Mouse (Mus musculus) cerebellum, adult 18-20 months (tissue): ENCODE measurements at regions not wholly inside any gene's neighbourhood (a gene's known extent, or its start where the extent isn't known, plus 50 kb on each side); places are given as distances from the start of the nearest gene placed in this dataset.

ENCODE experiments used
- DNase-seq, 2 experiments: peaks; one replicate each; pipeline ENCODE4 v3.0.0; 2021

- DNase-seq, result peak; percentile 1 to 8
Measured at GRCm38 (mm10) chr11:63502181-63502580, 373.4 kb downstream of the Pmp22 start.

GRCm38 (mm10) chr11:63507387-63507786, 378.6 kb downstream of the Pmp22 start:
- DNase-seq, result no peak

- no peak for DNase-seq
Measured at GRCm38 (mm10) chr11:63508727-63509126, 379.9 kb downstream of the Pmp22 start.

- no peak for DNase-seq
Measured at GRCm38 (mm10) chr11:63510611-63511010, 381.8 kb downstream of the Pmp22 start.

- no peak for DNase-seq
Measured at GRCm38 (mm10) chr11:63514615-63515014, 385.8 kb downstream of the Pmp22 start.

- peak in 1 of 2 experiments; percentile 6 for DNase-seq
Measured at GRCm38 (mm10) chr11:63518847-63519246, 390.1 kb downstream of the Pmp22 start.

- DNase-seq, result no peak
Measured at GRCm38 (mm10) chr11:63524254-63524653, 395.5 kb downstream of the Pmp22 start.

GRCm38 (mm10) chr11:63525431-63525830, 396.6 kb downstream of the Pmp22 start:
- no peak for DNase-seq

- DNase-seq, result no peak
Measured at GRCm38 (mm10) chr11:63525956-63526355, 396.1 kb downstream of the Hs3st3b1 start.

GRCm38 (mm10) chr11:63532752-63533151, 389.3 kb downstream of the Hs3st3b1 start:
- no peak for DNase-seq

GRCm38 (mm10) chr11:63533555-63534200, 388.4 kb downstream of the Hs3st3b1 start:
- DNase-seq, result no peak

GRCm38 (mm10) chr11:63537693-63538092, 384.4 kb downstream of the Hs3st3b1 start:
- no peak for DNase-seq

- DNase-seq, result no peak
Measured at GRCm38 (mm10) chr11:63543971-63544696, 378.0 kb downstream of the Hs3st3b1 start.

GRCm38 (mm10) chr11:63545516-63545915, 376.6 kb downstream of the Hs3st3b1 start:
- DNase-seq, result no peak

- DNase-seq, result no peak
Measured at GRCm38 (mm10) chr11:63560466-63560865, 361.6 kb downstream of the Hs3st3b1 start.

GRCm38 (mm10) chr11:63562696-63563095, 359.4 kb downstream of the Hs3st3b1 start:
- DNase-seq, result peak in 1 of 2 experiments; percentile 3

GRCm38 (mm10) chr11:63565471-63566232, 356.4 kb downstream of the Hs3st3b1 start:
- no peak for DNase-seq

- no peak for DNase-seq
Measured at GRCm38 (mm10) chr11:63569785-63570479, 352.2 kb downstream of the Hs3st3b1 start.

GRCm38 (mm10) chr11:63570646-63571045, 351.4 kb downstream of the Hs3st3b1 start:
- DNase-seq, result no peak

- DNase-seq, result no peak
Measured at GRCm38 (mm10) chr11:63573271-63573670, 348.8 kb downstream of the Hs3st3b1 start.

GRCm38 (mm10) chr11:63583321-63583720, 338.8 kb downstream of the Hs3st3b1 start:
- no peak for DNase-seq

GRCm38 (mm10) chr11:63585216-63585869, 336.7 kb downstream of the Hs3st3b1 start:
- DNase-seq, result peak in 1 of 2 experiments; percentile 2
